Mouse (Mus musculus) heart, postnatal 10 days (tissue): ENCODE data around the gene Gm45902. TPM values are rescaled to one million over a fixed set of nuclear protein-coding genes. Genes with fewer than 3 reads are reported as not detected.
A peak's percentile ranks its signal among the peaks of the same experiment; 100 is the strongest.

ENCODE experiments used
- DNase-seq, 2 experiments: peaks; one replicate each; pipeline ENCODE4 v3.0.0; 2021
- intact Hi-C: fragments of 180-260 bp; cut with DNase I; formaldehyde crosslinking; loops from one replicate; pipeline ENCODE4 v1.15.1; 2025
- total RNA-seq, 2 experiments: library from RNA; stranded (reverse); gene quantifications; 2 replicates each; pipeline ENCODE4 v1.2.3; 2021

Gm45902 gene
- total RNA-seq: 1 to 10 TPM; 2.1 to 2.2 TPM

DNA sequence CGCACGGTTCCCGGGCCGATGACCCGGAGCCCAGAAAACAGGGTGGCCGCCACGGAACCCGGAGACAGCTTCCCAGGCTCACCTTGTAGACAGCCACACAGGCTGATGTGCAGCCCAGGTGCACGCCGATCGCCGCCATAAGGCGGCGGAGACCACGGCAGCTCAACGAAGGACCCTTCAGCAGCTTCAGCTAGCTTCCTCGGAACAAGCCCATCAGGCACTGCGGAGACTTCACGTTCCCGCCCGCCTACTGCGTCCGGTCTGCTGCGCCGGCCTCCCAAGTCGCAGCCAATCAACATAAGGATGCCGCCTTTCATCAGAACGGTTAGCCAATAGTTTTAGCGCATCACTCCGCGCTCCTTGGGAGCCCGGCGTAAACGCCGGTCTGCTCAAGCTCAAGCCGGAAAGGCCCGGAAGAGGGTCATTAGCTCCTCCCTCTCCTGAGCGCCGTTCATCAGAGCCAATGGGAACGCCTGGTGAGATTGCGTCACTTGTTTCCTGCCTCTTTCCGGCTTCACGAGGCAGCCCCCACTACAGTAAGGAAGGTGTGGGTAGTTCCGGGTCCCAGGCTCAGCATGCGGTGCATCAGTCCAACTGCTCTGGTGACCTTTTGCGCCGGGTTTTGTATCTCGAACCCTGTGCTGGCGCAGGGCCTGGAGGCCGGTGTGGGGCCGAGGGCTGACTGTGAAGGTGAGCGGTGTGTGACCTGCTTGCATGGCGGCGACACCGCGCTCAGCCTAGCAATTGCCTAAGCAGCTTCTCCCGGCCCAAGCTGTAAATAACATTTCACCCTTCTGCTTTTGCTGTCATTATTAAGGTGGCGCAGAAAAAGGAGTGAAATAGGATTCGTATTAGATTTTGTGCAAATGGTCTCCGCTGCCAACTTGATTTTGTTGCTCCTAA lies at the start of gene Gm45902, which contains the start of the genes Hspa14 and Cdnf:
Gm45902 (minus strand) TSS at position 239 of the 903 bp plus-strand sequence.
Hspa14 (minus strand) TSS at position 263 of the 903 bp plus-strand sequence.
Cdnf (plus strand) TSS at position 479 of the 903 bp plus-strand sequence.
- peak; percentile 97 for DNase-seq
- intact Hi-C loops: loop anchor here (2.0 to 5.0 kb wide), 2 partner anchors 38 to 176 kb away; partner anchors contain the start of genes Acbd7 and Suv39h2

DNA sequence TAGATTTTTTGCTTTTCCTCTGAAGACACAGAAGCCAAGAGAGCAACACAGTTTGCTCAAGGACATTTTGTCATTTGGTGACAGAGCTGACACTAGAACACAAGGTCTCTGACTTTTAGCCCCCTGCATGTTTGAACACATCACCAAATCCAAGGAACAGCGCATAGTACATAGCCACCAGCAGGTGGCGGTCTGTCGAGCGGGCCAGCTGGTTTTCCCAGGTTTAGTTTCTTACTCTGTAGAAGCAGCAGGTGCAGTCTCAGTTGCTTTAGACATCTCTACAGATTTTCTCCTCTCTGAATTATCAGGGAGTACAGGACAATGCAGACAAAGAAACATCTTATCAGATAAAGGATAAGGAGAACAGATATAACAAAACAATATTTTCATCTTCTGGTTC lies 34.0 kb upstream of the Gm45902 start:
- peak; percentile 55 to 60 for DNase-seq
- intact Hi-C loops: loop anchor here (1.0 to 10.0 kb wide), 4 partner anchors 166 to 948 kb away; no protein-coding TSS in a partner anchor

DNA sequence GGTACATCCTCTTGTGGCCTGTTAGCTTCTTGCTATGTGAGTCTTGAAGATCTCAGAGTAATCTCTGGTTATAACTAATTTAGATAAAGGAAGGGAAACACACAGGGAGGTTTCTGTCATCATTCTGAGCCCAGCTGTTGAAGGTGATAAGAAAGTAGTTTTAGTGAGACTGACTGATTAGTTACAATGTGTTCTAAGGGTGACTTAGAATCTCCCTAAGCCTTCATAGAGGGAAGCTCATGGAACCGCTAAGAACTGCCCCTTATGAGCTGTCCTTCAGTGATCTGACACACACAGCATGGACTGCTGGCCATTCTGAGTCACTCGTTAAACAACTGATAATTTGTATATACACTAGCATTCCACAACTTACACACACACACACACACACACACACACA lies 33.5 kb upstream of the Gm45902 start:
- intact Hi-C loops: loop anchor here (1.0 to 10.0 kb wide), 4 partner anchors 166 to 949 kb away; no protein-coding TSS in a partner anchor
- no peak for DNase-seq

DNA sequence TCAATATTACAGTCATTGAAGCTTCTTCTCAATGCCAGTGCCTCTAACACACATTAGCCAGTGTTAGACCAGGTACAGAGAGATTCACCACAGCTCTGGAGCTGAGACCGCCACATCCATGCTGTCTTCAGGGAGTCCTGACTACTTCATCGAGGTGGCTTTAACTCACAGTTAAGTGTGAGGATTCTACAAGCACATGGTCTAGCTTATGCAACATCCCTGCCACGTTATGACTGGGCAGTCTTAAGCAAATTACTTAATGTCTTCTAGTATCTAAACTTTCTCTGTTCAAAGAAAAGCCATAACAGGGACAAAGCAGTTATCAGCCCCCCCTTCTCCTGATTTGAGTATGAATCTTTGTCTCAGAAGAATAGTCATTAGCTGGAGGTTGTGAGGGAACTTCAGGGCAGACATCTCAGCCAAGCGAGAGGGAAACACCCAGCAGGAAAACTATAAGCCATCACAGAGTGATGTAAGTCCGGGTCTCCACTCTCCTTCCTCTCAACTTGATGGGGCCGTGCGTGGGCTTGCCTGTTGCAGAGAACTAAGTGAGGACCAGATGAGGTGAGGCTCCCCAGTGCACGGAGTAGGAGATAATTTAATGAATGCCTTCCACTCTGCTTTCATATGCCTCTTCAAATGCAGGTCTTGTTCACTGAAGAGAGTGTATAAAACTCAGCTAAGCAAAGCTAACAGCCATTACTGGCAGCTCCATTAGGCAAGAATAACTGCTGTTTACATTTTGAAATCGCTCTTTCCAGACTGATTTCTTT lies 28.9 kb upstream of the Gm45902 start:
- intact Hi-C loops: loop anchor here (10.0 kb wide), 1 partner anchor 953 kb away; no protein-coding TSS in a partner anchor
- DNase-seq: no peak

DNA sequence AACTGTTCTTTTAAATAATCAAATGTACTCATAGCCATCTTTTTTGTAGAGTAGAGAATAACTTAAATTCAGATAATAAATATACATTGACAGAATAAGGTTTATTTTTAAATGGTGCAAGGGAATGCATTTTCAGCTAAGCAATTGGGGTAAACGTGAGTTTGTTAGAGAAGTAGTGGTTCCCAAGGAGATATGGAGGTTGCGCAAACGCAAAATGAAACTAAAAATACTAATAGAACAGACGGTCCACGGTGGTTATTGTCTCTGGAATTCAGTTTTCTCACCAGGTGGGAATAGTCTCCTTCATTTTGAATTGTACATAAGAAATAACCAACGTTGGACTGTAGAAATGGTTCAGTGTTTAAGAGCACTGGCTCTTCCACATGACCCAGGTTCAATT lies 13.7 kb upstream of the Gm45902 start:
- intact Hi-C loops: no loop called here
- no peak for DNase-seq

DNA sequence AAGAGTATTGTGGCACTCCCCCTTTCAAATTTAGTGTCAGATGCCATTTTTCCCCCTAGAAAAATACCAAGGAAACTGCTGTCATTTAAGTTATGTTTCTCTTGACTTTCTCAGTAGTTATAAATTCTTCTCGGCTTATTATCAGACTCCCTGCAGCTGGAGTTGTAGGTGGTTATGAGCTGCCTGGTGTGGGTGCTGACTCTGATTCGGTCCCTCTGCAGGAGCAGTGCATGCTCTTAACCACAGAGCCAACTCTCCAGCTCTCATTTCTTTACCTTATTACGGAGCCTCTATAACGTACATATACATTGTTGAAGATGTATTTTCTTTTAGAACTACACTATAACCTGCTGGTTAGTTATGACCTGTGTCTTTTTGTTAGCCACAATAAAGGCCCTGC lies 10.0 kb upstream of the Gm45902 start:
- DNase-seq: no peak
- intact Hi-C loops: no loop called here

DNA sequence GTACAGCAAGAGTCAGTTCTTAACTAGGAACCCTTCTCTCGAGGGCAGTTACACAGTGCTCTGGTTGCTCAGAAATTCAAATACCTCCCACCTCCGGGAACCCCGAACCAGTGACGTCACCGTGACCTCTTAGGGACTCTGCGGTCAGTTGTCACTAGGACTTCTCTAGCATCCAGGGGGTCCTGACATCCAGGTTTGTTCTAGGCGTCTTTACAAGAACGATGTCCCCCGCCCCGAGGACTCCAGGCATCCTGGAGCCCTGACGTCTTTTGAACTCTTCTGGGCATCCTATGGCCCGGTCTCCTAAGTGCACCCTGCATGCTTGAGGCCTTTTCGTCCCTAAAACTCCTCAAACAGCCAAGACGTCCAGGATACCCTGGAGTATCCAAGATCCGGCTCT lies 514 bp downstream of the Gm45902 start:
- DNase-seq: no peak
- intact Hi-C loops: loop anchor here (2.0 to 5.0 kb wide), 2 partner anchors 37 to 175 kb away; partner anchors contain the start of genes Acbd7 and Suv39h2

DNA sequence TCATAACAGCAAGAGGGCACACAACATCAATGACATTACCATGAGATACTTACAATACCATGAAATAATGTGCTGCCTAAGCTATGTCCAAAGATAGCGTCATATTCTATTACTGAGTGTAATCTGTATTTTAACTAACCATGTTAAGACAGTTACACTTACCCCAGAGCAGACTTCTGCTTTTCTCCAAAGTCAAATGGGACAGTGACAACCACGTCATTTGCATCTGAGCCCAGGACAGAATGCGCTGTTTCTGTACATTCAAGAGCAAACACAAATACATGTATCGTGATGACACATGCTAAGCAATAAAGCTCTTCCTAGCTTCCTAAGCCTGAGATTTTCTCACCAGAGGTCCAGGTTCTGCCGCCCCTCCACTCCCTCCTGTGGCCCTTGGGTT lies 11.7 kb downstream of the Gm45902 start:
- DNase-seq: no peak
- intact Hi-C loops: no loop called here

DNA sequence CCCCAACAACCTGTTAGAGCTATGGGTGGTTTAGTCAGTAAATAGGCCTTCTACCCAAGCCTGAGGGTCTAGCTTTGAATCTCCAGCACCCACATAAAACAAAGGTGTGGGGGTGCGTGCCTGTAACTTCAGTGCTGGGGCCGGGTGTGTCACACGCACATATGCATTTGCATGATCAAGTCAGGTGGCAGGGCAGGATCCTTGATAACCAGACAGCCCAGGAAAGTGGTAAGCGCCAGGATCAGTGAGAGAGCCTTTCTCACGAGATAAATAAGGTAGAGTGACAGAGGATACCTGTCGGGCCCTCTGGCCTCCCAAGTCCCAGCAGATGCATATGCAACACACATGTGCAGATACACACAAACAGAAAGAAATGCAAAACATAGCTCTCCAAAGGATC lies 13.0 kb downstream of the Gm45902 start:
- intact Hi-C loops: no loop called here
- no peak for DNase-seq

DNA sequence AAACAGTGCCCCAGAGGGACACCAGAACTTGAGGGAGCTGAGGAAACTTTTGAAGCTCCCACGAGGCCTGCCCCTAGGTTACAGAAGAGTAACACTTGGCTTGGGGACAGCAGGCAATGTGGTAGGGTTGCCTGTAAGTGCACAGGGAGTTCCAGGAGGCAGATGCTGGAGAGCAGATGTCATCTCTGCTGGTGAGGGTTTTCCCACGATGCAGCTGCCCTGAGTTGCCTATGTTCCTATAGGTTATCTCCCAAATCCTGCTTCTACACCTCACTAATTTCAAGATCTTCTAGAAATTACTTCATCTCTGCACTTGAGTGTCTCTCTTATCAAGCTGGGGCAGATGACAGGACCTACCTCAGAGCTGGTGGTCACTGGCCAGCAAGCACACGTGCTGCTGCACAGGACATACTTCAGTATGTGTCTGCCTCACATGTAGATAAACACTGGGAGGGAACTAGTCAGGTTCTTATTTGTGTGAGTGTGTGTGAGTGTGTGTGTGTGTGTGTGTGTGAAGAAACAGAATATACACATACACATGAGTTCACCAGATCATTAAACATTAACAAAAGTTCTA lies 18.7 kb downstream of the Gm45902 start:
- intact Hi-C loops: no loop called here
- no peak for DNase-seq

DNA sequence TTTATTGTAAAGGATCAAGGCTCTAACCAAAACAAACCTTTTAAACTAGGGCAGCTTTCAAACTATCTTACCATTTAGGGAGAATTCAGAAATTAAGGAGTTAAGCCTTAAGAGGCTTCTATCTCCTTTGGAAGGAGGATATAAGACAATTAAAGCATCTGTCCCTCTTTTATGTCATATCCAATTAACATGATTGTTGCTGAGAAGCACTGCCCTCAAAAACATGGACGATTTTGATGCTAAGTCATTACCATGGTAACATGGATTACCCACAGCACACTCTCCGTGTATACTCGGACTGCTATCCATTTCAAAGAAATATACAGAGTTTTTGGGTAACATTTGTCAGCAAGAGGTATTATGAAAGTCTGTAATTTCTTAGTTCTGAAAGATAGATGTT lies 22.8 kb downstream of the Gm45902 start:
- intact Hi-C loops: no loop called here
- DNase-seq: no peak

DNA sequence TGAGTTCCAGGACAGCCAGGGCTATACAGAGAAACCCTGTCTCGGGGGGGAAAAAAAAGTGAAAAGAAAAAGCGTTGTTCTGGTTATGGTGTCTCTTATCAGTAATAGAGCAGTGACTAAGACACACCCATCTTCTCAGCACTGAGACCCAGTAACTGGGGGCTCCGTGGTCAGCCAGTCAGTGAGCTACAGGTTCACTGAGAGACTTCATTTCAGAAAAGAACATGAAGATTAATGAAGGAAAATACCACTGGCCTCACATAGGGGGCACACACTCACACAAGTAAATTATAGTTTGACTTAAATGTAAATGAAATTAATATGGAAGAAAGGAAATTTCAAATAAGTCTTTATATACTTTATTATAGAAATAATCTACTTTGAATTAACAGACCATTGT lies 32.4 kb downstream of the Gm45902 start:
- DNase-seq: no peak
- intact Hi-C loops: no loop called here

DNA sequence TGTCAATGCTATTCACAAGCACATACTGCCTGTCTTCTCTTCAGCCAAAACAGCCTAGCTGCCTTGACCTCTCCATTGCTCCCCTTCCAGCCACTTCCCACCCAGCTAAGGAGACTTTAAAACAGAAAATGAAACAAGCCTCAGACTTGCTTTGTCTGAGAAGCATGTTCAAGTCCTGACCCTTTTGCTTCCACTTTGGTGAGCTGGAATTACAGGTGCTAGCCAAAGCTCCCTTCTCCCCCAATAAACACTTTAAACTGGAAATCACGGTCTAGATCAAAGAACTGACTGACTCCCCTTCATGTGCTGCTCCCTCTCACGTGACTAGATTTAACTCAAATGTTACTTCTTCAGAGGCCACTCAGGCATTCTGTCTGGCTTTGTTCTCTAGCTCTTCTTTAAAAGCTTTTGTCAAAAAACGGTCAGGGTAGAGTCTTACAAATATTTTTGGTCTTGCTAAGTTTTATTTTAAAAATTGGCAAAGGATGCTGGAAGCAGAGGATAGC lies 36.8 kb downstream of the Gm45902 start:
- intact Hi-C loops: loop anchor here (2.0 kb wide), 2 partner anchors 37 to 55 kb away; partner anchors contain the start of genes Cdnf, Gm45902 and Hspa14
- peak in 1 of 2 experiments; percentile 2 for DNase-seq

DNA sequence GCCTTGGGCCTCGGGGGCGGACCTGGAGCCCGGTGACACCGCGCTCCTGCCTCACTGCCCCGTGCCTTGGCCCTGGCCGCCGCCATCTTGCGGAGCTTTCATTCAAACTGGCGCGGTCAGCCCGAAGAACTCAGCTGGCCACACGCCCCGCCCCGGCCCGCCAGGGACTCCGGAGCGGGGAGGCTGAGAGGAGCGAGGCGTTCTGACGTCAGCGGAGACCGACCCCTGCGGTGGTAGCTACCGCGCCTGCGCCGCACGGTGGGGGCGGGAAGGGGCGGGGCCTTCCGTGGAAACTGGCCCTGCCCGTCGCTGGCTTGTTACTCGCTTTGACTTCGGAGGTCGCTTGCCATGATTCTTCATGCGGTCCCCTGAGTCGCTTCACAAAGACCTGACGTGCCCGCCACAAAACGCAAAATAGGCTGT lies 37.7 kb downstream of the Gm45902 start, which contains the start of gene Suv39h2:
Suv39h2 (minus strand) TSS at position 171 of the 423 bp plus-strand sequence.
- intact Hi-C loops: loop anchor here (2.0 kb wide), 2 partner anchors 38 to 54 kb away; partner anchors contain the start of genes Cdnf, Gm45902 and Hspa14
- DNase-seq: peak; percentile 98

DNA sequence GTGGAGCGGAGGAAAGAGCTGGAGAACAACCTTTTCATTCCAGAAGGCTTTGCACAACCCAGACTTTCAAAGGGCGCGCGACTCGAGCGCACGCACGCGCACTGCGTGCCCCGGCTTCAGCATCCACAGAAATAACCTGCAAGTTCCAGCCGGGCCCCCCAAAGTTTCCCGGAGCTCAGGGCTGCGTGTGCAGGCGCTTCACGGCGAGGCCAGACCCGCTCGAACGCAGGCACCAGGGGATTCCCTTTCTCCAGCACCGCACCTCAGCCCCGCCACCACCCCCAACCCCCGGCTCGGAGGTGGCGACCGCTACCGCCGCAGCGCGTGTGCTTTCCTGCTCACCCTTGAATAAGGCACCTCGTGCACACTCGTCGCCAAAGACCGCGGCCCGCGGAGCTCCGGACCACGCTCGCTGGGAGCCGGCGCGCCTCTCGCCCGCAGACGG lies 38.2 kb downstream of the Gm45902 start:
- DNase-seq: peak; percentile 52 to 72
- intact Hi-C loops: loop anchor here (2.0 kb wide), 2 partner anchors 38 to 54 kb away; partner anchors contain the start of genes Cdnf, Gm45902 and Hspa14

DNA sequence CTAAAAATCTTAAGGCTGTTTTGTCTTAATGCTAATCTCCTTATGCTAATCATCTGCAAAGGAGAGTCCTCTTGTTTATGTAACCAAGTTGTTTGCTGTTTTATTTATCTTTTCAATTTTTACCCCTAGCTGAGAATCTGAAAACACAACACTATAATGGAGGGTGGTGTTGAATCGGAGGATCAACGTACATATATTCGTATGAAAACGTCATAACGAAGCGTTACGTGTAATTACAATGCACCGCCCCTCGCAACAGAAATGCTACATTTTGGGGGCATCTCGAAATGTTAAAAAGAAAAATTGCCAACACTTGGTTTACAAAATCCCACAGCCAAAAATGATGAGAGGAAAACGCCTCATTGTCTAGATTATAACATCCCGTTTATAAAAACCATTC lies 38.7 kb downstream of the Gm45902 start:
- intact Hi-C loops: loop anchor here (2.0 kb wide), 2 partner anchors 39 to 53 kb away; partner anchors contain the start of genes Cdnf, Gm45902 and Hspa14
- DNase-seq: no peak

DNA sequence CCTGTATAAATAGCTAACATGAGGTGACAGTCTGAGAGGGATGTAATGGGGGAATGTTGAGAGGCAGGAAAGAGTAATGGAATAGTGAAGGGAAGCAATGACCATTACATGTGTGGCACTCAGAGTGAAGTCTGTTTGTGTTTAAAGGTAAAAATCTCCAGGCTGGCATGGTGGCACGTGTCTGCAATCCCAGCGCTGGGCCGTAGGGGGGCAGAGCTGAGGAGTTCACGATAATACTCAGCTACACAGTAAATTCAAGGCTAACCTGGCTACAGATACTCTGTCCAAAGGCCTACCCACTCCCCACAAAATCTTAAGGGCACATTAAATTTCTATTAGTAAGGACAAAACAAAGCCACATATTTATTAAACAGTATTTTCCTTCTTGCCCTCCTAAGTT lies 56.0 kb downstream of the Gm45902 start:
- no peak for DNase-seq

More for the DNA sequence above, 56.0 kb downstream of the Gm45902 start:
- intact Hi-C loops: no loop called here
